Mouse (Mus musculus): ENCODE results near the gene Adam19.
"Not testable (repeated sequence)": the region's sequence is repeated elsewhere in the genome, so short reads cannot be mapped to it uniquely, and the experiment has no call there.

Adam19 gene

DNA sequence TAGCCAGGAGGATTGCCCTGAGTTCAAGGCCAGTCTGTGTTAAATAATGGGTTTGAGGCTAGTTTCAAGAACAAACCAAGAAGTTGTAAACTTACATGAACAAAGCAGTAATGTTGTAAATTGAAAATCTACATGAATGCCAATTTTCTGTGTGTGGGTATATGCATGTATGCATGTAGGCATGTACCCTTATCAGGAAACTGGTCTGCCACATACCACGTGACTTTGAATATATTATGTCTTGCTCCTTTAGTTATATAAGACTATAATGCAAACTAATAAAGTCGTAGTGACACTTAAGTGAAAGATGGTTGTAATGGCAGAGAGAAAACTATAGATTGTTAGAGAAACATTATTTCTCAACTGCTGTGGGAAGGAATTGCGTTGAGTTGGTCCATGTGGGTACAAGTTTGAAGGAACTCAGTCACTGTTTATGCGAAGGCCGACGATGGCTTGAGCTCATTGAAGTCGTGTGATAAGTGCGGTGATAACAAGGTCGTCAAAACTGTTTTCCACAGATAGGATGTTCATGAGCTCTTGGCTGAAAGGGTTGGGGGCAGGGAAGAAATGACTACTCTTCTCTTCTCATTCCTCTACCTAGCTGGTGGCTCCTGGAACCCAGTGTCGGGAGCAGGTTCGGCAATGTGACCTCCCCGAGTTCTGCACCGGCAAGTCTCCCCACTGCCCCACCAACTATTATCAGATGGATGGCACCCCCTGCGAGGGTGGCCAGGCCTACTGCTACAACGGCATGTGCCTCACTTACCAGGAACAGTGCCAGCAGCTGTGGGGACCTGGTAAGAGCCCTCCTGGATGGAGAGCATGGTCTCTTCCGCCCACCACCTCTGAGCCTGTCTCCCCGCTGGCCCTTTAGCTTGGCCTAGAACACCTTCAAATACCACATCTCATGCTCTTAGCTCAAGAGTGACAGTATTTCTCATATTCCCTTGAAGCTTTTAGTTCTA, 75.5 kb downstream of the Adam19 start:
- no peak for DNase-seq (ENCODE audit: low spot score in 2 of 2)

DNA sequence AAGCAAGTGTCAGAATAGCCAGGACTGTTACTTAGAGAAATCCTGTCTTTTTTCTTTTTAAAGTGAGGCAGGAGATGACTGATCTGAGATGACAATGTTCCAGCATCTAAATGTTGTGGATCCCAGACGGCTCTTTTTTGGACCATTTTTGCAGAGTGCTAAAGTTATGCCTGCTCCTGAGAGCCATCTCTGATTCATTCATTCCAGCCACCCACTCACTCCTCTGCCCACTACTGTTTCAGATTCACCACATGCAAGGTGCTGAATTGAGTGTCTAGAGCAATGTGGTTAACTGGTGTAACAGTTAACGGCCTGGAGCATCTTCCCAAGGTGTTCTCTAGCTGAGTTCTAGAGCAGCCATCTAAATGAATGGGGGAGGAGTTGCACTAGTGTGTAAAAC, 79.1 kb downstream of the Adam19 start:
- no peak for DNase-seq (ENCODE audit: low spot score in 2 of 2)

GRCm38 (mm10) chr11:46143342-46143741, 87.5 kb downstream of the Adam19 start:
- no peak for DNase-seq (ENCODE audit: low spot score in 2 of 2)

GRCm38 (mm10) chr11:46145163-46145875, 89.5 kb downstream of the Adam19 start:
- no peak for DNase-seq (ENCODE audit: low spot score in 2 of 2)

DNA sequence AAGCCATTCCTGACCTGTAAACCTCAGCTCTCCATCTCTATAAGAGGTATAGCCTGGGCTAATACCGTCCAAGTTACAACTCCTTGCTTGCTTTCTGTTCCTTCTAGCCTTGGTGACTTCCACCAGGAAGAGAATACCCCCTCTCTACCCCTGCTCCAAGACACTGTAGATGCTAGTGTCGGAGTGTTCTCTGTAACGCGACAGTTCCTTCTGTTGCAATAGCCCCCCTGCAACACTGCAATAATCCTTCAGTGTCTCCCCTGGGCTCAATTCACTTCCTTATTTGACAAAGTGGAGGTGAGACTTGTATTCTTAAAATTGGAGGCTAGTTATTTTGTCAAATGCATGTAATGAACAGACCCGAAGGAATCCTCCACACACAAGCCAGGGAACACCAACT, 90.8 kb downstream of the Adam19 start:
- no peak for DNase-seq (ENCODE audit: low spot score in 2 of 2)

- no peak for DNase-seq (ENCODE audit: low spot score in 2 of 2)
Observed at GRCm38 (mm10) chr11:46156945-46157344, 101.2 kb downstream of the Adam19 start.

DNA sequence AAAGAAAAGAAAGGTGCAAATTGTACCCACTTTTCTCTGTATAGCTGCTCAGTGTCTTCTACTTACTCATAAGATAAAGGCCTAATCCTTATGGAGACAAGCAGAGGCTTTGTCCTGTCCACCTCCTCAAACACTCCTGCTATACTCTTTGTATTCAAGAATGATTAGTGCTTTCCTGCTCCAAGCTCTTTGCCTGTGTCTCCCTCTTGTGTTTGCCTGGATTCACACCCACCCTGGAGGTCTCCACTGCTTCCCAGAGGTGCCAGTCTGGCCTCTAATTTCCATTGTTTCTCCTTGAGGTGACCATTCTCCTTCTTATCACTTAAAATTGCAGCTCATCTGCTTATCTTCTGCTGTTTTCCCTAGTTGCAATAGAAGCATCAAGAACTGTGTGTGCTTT, 101.7 kb downstream of the Adam19 start:
- DNase-seq (ENCODE audit: low spot score in 2 of 2), result no peak

DNA sequence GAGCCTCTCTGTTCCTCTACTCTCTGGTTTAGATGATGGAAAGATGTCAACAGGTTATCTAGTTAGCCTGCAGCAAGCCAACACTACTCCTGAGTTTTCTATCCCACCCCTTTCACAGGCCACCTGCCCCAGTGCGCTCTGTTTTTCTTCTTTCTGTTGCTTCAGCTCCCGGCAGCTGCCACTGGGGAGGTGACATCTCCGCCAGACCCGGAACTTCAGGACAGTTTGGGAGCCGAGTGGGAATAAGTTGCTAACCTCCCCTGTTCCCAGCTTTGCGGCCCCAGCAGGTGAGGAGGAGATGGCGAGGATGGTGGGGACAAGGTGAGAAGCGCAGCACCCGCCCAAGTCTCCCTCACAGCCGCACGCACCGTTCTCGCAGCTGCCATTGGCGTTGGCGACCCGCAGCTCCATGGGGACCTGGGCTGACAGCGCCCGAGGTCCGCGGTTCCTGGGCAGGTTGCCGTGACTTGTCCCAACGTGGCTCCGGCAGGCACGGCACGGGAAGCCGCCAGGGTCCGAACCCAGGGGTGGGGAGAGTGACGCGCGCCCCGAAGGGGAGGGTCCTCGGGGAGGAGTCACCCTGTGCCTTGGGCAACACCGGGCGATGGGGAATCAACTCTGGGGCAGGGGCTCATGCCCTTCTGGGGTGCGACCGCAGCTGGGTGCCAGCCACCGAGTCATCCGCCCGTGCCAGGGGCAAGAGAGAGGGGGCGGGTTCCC, 110.2 kb downstream of the Adam19 start, which contains the start of gene Nipal4:
Gene Nipal4 (minus strand): TSS at position 643 of the 720 bp plus-strand sequence.
- DNase-seq (ENCODE audit: low spot score in 2 of 2), result no peak

DNA sequence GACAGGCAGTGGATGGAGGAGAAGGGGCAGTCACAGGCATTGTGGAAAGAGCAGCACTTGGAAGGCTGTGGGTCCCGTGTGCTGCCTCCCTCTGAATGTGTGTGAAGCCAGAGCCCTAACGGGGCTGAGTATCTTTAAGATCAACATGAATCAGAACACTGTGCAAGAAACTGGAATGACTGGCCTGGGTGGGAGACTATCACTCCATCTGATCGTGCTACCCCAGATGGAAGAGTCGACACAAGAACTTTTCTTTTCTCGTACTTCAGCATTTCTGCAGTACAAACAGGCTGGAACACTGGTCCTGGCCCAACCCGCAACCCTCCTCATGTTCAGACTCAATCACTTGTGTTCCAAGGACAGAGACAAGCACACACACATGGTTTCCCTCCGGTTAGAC, 112.7 kb downstream of the Adam19 start:
- no peak for DNase-seq (ENCODE audit: low spot score in 2 of 2)

- DNase-seq (ENCODE audit: low spot score in 2 of 2), result no peak
Observed at GRCm38 (mm10) chr11:46169908-46170307, 114.1 kb downstream of the Adam19 start.

DNA sequence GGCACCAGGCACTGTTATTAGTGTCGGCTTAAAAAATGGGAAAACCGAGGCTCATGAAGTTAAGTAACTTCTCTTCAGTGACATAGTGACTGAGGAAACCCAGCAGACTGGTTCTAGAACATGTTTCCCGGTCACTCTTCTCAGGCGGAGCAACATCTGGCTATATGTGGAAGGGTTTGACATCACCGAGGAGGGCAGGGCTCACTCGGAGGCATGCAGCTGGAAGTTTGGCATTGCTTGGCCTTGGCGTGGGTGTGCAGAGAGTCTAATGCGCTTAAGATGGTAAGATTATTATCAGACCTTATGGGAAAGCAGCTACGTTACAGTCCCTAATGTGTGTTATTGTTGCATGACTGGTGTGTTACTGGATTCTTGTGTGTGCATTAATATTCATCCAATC, 116.3 kb downstream of the Adam19 start:
- no peak for DNase-seq (ENCODE audit: low spot score in 2 of 2)

DNA sequence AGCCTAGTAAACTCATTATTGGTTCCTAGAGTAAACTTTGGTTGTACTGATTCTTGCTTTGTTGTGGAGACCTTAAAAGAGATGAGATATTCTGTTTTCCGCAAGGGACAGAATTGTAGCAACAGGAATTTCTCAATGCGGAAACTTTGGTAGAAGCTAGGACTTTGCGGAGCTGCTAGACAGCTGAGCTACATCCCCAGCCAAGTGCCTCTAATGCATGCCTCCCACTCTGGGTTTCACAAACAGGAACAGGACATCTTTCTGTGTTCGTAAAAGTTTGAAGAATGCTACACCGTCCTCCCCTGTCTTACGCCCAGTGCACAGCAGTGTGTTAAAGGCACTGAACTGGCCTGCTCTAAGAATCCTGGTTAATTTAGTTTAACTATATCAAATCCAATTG, 120.4 kb downstream of the Adam19 start:
- no peak for DNase-seq (ENCODE audit: low spot score in 2 of 2)

DNA sequence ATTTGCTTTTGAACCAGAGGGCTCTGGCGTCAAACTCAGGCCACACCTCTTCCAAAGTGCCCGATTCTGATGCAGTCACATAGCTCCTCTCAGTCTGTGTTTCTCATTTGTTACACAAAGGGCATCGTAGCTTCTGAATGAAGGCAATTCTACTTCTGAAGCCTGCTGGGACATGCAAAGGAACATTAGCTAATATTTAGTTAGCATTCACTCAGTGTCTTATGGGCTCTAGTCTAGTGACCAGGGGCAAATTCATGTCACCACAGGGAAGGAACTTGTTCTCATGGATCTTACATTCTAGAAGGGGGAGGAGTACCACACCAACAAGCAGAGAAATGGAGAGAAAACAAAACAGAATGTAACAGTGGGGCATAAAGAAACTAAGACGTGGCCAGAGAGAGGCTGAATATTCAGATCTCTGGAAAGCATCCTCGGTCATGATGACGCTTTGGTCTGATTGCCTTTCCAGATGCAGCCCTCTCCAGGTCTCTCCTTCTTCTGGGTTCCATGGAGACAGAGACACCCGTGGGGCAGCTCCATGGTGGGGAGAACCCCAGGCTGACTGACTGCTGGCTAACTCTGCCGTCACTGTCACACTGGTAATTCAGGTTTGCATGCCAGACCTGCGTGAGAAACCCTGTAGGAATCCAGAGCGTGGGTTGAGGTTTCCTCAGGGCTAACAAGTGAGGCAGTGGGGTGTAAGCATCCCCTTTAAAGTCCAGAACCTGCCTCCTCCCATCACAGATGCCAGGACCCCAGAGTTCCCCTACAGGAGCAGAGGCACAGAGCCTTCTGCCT, 121.7 kb downstream of the Adam19 start:
- no peak for DNase-seq (ENCODE audit: low spot score in 2 of 2)

DNA sequence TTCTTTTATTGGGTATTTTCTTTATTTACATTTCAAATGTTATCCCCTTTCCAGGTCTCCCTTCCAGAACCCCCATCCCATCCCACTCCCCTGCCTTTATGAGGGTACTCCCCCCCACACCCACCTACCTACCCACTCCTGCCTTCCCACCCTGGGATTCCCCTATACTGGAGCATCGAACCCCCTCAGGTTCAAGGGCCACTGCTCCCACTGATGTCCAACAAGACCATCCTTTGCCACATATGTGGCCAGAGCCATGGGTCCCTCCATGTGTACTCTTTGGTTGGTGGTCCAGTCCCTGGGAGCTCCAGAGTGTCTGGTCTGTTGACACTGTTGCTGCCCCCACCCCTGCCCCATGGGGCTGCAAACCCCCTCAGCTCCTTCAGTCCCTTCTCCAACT, 126.2 kb downstream of the Adam19 start:
- DNase-seq (ENCODE audit: low spot score in 2 of 2), result not testable (repeated sequence)

DNA sequence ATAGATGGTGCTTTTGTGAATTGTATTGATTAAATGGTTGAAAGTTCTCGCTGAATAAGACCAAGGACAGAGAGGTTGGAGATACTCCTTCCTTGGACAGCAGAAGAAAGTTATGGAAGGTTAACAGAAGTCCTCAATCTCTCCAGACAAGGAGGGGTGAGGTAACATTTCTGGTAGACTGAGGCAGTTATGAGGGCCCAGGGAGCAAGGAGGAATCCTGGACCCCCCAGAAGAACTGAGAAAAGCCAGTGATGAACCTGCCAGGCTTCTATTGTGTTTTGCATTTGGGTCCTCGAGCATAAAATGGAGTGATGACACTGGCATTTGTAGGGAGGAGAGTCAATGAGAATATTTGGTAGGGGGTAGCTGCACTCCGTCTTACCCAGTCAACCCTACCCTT, 129.2 kb downstream of the Adam19 start:
- no peak for DNase-seq (ENCODE audit: low spot score in 2 of 2)

- DNase-seq (ENCODE audit: low spot score in 2 of 2), result no peak
Observed at GRCm38 (mm10) chr11:46185486-46185885, 129.7 kb downstream of the Adam19 start.

- DNase-seq (ENCODE audit: low spot score in 2 of 2), result no peak
Observed at GRCm38 (mm10) chr11:46188283-46188682, 132.5 kb downstream of the Adam19 start.

DNA sequence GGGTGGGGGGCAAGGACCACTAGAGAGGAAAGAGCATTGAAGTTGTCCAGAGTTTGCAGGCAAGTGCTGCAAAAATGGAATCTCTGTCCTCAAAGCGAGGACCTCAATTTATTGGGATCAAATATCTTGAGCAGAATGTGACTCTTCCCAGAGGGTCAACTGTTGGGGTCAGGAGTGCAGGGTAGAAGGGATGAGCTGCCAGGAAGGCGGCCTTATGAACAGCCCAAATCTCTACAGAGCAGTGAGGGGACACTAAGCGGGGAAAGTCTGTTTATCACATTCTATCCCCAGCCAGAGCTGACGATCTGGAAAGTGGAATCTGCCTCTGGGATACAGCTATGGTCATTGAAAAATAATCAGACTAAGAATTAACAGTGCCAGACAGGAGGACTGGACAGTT, 138.4 kb downstream of the Adam19 start:
- no peak for DNase-seq (ENCODE audit: low spot score in 2 of 2)

Data from cerebellum, postnatal 4 days (tissue).